Mouse (Mus musculus) heart, embryonic 11.5 days (tissue): ENCODE measurements at regions not wholly inside any gene's neighbourhood (a gene's known extent, or its start where the extent isn't known, plus 50 kb on each side); places are given as distances from the start of the nearest gene placed in this dataset.
A peak's percentile ranks its signal among the peaks of the same experiment; 100 is the strongest.

Source experiments
- ATAC-seq: fragments of 200-750 bp; cut with Nextera tagmentation; replicated peaks from 2 replicates; pipeline ENCODE4 v1.8.0; 2017; ENCODE audit warnings: moderate library complexity; ENCODE audit not compliant: insufficient number of reproducible peaks, low FRiP score, low TSS enrichment
- H3K27ac ChIP-seq: fragments of 300-500 bp; sonication (generic); 2 replicates; pipeline ENCODE4 v1.5.1; 2014; ENCODE audit warnings: mild to moderate bottlenecking, low read depth, low read length
- H3K27me3 ChIP-seq: fragments of 300-500 bp; sonication (generic); 2 replicates; pipeline ENCODE4 v1.6.1; 2014; ENCODE audit warnings: mild to moderate bottlenecking, low read length, mixed read lengths; ENCODE audit not compliant: control insufficient read depth, insufficient read depth
- H3K36me3 ChIP-seq: fragments of 300-500 bp; sonication (generic); 2 replicates; pipeline ENCODE4 v1.6.1; 2014; ENCODE audit warnings: mild to moderate bottlenecking, low read length, moderate library complexity, mixed read lengths; ENCODE audit not compliant: control insufficient read depth, insufficient read depth
- H3K4me1 ChIP-seq: fragments of 300-500 bp; sonication (generic); 2 replicates; pipeline ENCODE4 v1.6.1; 2014; ENCODE audit warnings: low read length; ENCODE audit not compliant: control insufficient read depth, insufficient read depth
- H3K4me2 ChIP-seq: fragments of 300-500 bp; sonication (generic); 2 replicates; pipeline ENCODE4 v1.6.1; 2014; ENCODE audit warnings: mild to moderate bottlenecking, moderate library complexity
- H3K4me3 ChIP-seq: fragments of 300-500 bp; sonication (generic); 2 replicates; pipeline ENCODE4 v1.5.1; 2014; ENCODE audit warnings: low read depth, low read length
- H3K9ac ChIP-seq: fragments of 300-500 bp; sonication (generic); 2 replicates; pipeline ENCODE4 v1.6.1; 2014; ENCODE audit warnings: mild to moderate bottlenecking, low read depth, low read length, moderate library complexity
- H3K9me3 ChIP-seq: fragments of 300-500 bp; sonication (generic); replicated peaks from 2 replicates; pipeline ENCODE4 v1.6.1; 2016; ENCODE audit warnings: low read length; ENCODE audit not compliant: control insufficient read depth
- WGBS: fragments of 180-500 bp; shearing (Covaris S2); extraction: QIAGEN DNeasy Blood & Tissue Kit; methylation state at CpG from one replicate; pipeline ENCODE4 v1.1.7; 2014; ENCODE audit not compliant: insufficient replicate concordance; 5-methylcytosine and 5-hydroxymethylcytosine counted together

- H3K36me3 ChIP-seq = no peaks in the 10 kb centered on the region
- 0 out of 2 replicates have a peak overlapping the region, but pooled peaks have one; percentile 4 for H3K27ac ChIP-seq
- H3K9ac ChIP-seq = no peak overlapping the region
- H3K9me3 ChIP-seq = no peaks in the 10 kb centered on the region
- no peak overlapping the region for H3K4me3 ChIP-seq
- no peak overlapping the region for H3K4me2 ChIP-seq
- H3K27me3 ChIP-seq = no peaks in the 10 kb centered on the region
- H3K4me1 ChIP-seq = peaks cover 16% of the 10 kb centered on the region; the same call in 1 of the 2 replicates
- whole genome bisulfite sequencing = 19% methylated on average over 6 of the region's 6 CpGs
- ATAC-seq = 0 out of 2 replicates have a peak, but pooled peaks have one; percentile 57
Observed at GRCm38 (mm10) chr9:87649015-87649978, 81.8 kb downstream of the Tbx18 start.

GRCm38 (mm10) chr9:87648317-87648716 lies 82.7 kb downstream of the Tbx18 start:
- H3K27me3 ChIP-seq = no peaks in the 10 kb centered on the region
- no peak overlapping the region for H3K9ac ChIP-seq
- H3K4me2 ChIP-seq = no peak overlapping the region
- ATAC-seq = no peak
- no peak overlapping the region for H3K4me3 ChIP-seq
- H3K27ac ChIP-seq = no peak overlapping the region
- no peaks in the 10 kb centered on the region for H3K36me3 ChIP-seq
- WGBS = 47% methylated on average over 5 of the region's 5 CpGs
- no peaks in the 10 kb centered on the region for H3K9me3 ChIP-seq
- peaks cover 16% of the 10 kb centered on the region; the same call in 1 of the 2 replicates for H3K4me1 ChIP-seq

- Histone ChIP-seq H3K27ac (no peak overlapping the region), H3K36me3 (no peaks in the 10 kb centered on the region), H3K4me2 (no peak overlapping the region), H3K27me3 (no peaks in the 10 kb centered on the region), H3K4me3 (no peak overlapping the region), H3K9me3 (no peaks in the 10 kb centered on the region), H3K4me1 (peaks cover 15% of the 10 kb centered on the region; the same call in 1 of the 2 replicates), H3K9ac (no peak overlapping the region)
- ATAC-seq = no peak
- 62% methylated on average over 5 of the region's 5 CpGs for WGBS
Observed at GRCm38 (mm10) chr9:87645032-87645431, 86.0 kb downstream of the Tbx18 start.

- H3K4me2 ChIP-seq = no peak overlapping the region
- ATAC-seq = no peak
Observed at GRCm38 (mm10) chr9:87633863-87634630, 97.0 kb downstream of the Tbx18 start.

GRCm38 (mm10) chr9:87626432-87626831 lies 104.6 kb downstream of the Tbx18 start:
- H3K4me1 ChIP-seq = no peaks in the 10 kb centered on the region
- H3K4me2 ChIP-seq = no peak overlapping the region
- H3K36me3 ChIP-seq = no peaks in the 10 kb centered on the region
- no peaks in the 10 kb centered on the region for H3K9me3 ChIP-seq
- no peak overlapping the region for H3K27ac ChIP-seq
- 64% methylated on average over 3 of the region's 3 CpGs for WGBS
- H3K4me3 ChIP-seq = no peak overlapping the region
- ATAC-seq = no peak
- no peak overlapping the region for H3K9ac ChIP-seq
- no peaks in the 10 kb centered on the region for H3K27me3 ChIP-seq

More at GRCm38 (mm10) chr9:87633863-87634630, 97.0 kb downstream of the Tbx18 start:
- Histone ChIP-seq H3K36me3 (no peaks in the 10 kb centered on the region), H3K9ac (no peak overlapping the region), H3K27ac (no peak overlapping the region), H3K4me3 (no peak overlapping the region), H3K9me3 (no peaks in the 10 kb centered on the region; the same call in 1 of the 2 replicates), H3K27me3 (no peaks in the 10 kb centered on the region), H3K4me1 (no peaks in the 10 kb centered on the region)
- WGBS = 64% methylated on average over 5 of the region's 5 CpGs

- peak overlapping the region; percentile 25; the same call in 1 of the 2 replicates for H3K4me2 ChIP-seq
- ATAC-seq = peak; percentile 80
Observed at GRCm38 (mm10) chr9:87618238-87618673, 112.8 kb downstream of the Tbx18 start.

GRCm38 (mm10) chr9:87607878-87608631 lies 123.0 kb downstream of the Tbx18 start:
- Histone ChIP-seq H3K36me3 (no peaks in the 10 kb centered on the region), H3K9ac (no peak overlapping the region), H3K4me3 (no peak overlapping the region), H3K4me1 (peaks cover 9% of the 10 kb centered on the region), H3K27me3 (no peaks in the 10 kb centered on the region), H3K4me2 (peak overlapping the region; percentile 43), H3K27ac (peak overlapping the region; percentile 73), H3K9me3 (no peaks in the 10 kb centered on the region)
- WGBS = 19% methylated on average over 10 of the region's 10 CpGs
- peak; percentile 89 for ATAC-seq

More at GRCm38 (mm10) chr9:87618238-87618673, 112.8 kb downstream of the Tbx18 start:
- Histone ChIP-seq H3K4me1 (0 out of 2 replicates have a peak, but pooled peaks cover 4% of the 10 kb centered on the region), H3K27me3 (no peaks in the 10 kb centered on the region), H3K36me3 (no peaks in the 10 kb centered on the region), H3K4me3 (no peak overlapping the region), H3K27ac (peak overlapping the region; percentile 72), H3K9me3 (no peaks in the 10 kb centered on the region), H3K9ac (no peak overlapping the region)
- 13% methylated on average over 7 of the region's 7 CpGs for WGBS

- H3K9ac ChIP-seq = no peak overlapping the region
- H3K27me3 ChIP-seq = no peaks in the 10 kb centered on the region
- H3K4me2 ChIP-seq = no peak overlapping the region
- 65% methylated on average over 2 of the region's 2 CpGs for WGBS
- H3K9me3 ChIP-seq = no peaks in the 10 kb centered on the region
- no peaks in the 10 kb centered on the region for H3K36me3 ChIP-seq
- 0 out of 2 replicates have a peak, but pooled peaks cover 2% of the 10 kb centered on the region for H3K4me1 ChIP-seq
- no peak overlapping the region for H3K27ac ChIP-seq
- no peak overlapping the region for H3K4me3 ChIP-seq
- ATAC-seq = no peak
Observed at GRCm38 (mm10) chr9:87575591-87575990, 155.5 kb downstream of the Tbx18 start.
